21 mouse cellular contexts compared by ENCODE assay signal in the genomic region with DNA sequence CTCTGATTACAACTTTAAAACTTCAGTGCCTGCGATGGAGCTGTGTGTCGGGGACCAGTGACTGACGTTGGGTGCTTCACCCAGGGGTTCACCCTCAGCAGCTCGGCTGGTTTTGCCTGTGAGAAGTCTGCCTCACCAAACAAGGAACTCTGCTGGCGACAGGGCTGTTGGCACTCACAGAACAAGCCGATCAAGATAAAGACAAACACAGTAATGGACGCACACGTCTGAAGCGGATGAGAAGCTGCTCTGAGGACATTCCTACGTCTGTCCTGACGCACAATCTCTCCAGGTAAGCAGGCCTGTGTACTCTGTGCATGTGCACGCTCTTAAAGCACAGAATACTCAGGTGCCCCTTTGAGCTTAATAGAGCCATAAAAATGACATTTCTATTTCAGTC.
DNase-seq lines count a peak whose midpoint lies in the region; ATAC-seq and TF ChIP-seq lines count a peak whose summit lies in the region.
"Had no signal": no experiment of that assay in that cellular context is flagged by ENCODE, and none has a peak within 500 bp of the region (broad histone marks: within the 10 kb centered on the region; RNA-seq: fewer than 3 reads in every experiment).

No protein-coding gene starts in this region.

- no peak for DNase-seq in hindbrain, embryonic 14.5 days (ENCODE audit: low spot score)
- no peak for DNase-seq in hindbrain, embryonic 11.5 days (ENCODE audit: low spot score)
- DNase-seq in lung, postnatal 0 days (ENCODE audit: low spot score): peak; percentile 59
- no peak for DNase-seq in lung, adult 2 months
- peak; percentile 20 for DNase-seq in urinary bladder, postnatal 25 days (ENCODE audit: low spot score)
- no peak for DNase-seq in urinary bladder, adult 2 months (ENCODE audit: low spot score)
- DNase-seq: adrenal gland, adult 8-10 months; heart, postnatal 36 days; kidney, adult 9 months; kidney, postnatal 10 days; liver had no signal

- TF ChIP-seq CTCF in lung, postnatal 0 days (IDR thresholded peaks at IDR 0.05): no peak
- no peak for TF ChIP-seq CTCF in lung, adult 2 months (IDR thresholded peaks at IDR 0.05; ENCODE audit: insufficient read depth, low read length)

- H3K4me1 ChIP-seq in heart, embryonic 13.5 days: peaks cover 32% of the 10 kb centered on the region
- H3K4me1 ChIP-seq in heart, embryonic 12.5 days (replicated peaks): peaks cover 20% of the 10 kb centered on the region
- peaks cover 8% of the 10 kb centered on the region; the same call in 1 of the 2 replicates for H3K4me1 ChIP-seq in hindbrain, embryonic 14.5 days (replicated peaks; ENCODE audit: control insufficient read depth, insufficient read depth, low read length)
- no peaks in the 10 kb centered on the region for H3K4me1 ChIP-seq in hindbrain, embryonic 11.5 days (replicated peaks; ENCODE audit: control insufficient read depth, insufficient read depth, low read length)
- no peaks in the 10 kb centered on the region for H3K4me1 ChIP-seq in lung, postnatal 0 days (ENCODE audit: insufficient read depth, low read depth, low read length)
- no peaks in the 10 kb centered on the region for H3K4me1 ChIP-seq in lung, adult 2 months (ENCODE audit: control insufficient read depth, insufficient read depth, low read length)
- H3K4me1 ChIP-seq: lung, embryonic 15.5 days had no signal

- no peak for ATAC-seq in heart, embryonic 13.5 days (ENCODE audit: extremely low read depth, insufficient number of reproducible peaks, low FRiP score, low TSS enrichment)
- no peak for ATAC-seq in heart, embryonic 12.5 days (ENCODE audit: insufficient number of reproducible peaks, low FRiP score)
- ATAC-seq in hindbrain, embryonic 14.5 days (ENCODE audit: low FRiP score): no peak
- ATAC-seq in hindbrain, embryonic 11.5 days (ENCODE audit: low FRiP score): no peak
- peak; percentile 86 for ATAC-seq in lung, postnatal 0 days
- ATAC-seq: intestine, postnatal 0 days had no signal

- no peaks in the 10 kb centered on the region for H3K36me3 ChIP-seq in heart, embryonic 13.5 days
- H3K36me3 ChIP-seq in heart, embryonic 12.5 days: no peaks in the 10 kb centered on the region
- H3K36me3 ChIP-seq in hindbrain, embryonic 14.5 days (replicated peaks; ENCODE audit: control insufficient read depth, insufficient read depth): no peaks in the 10 kb centered on the region
- H3K36me3 ChIP-seq in hindbrain, embryonic 11.5 days (ENCODE audit: control insufficient read depth, insufficient read depth, low read length): no peaks in the 10 kb centered on the region
- H3K36me3 ChIP-seq in lung, postnatal 0 days (ENCODE audit: insufficient read depth, low read length): no peaks in the 10 kb centered on the region
- H3K36me3 ChIP-seq: embryonic facial prominence, embryonic 10.5 days; embryonic facial prominence, embryonic 15.5 days; forebrain, embryonic 12.5 days; G1E; lung, embryonic 15.5 days had no signal

- no peak overlapping the region for H3K4me2 ChIP-seq in heart, embryonic 13.5 days
- no peak overlapping the region for H3K4me2 ChIP-seq in heart, embryonic 12.5 days
- H3K4me2 ChIP-seq in hindbrain, embryonic 14.5 days (replicated peaks): no peak overlapping the region
- H3K4me2 ChIP-seq in hindbrain, embryonic 11.5 days (replicated peaks; ENCODE audit: low read depth, low read length): no peak overlapping the region
- no peak overlapping the region for H3K4me2 ChIP-seq in lung, postnatal 0 days (replicated peaks; ENCODE audit: low read depth, low read length)
- H3K4me2 ChIP-seq: embryonic facial prominence, embryonic 15.5 days; forebrain, embryonic 12.5 days; lung, embryonic 15.5 days had no signal

- no peak overlapping the region for H3K27ac ChIP-seq in heart, embryonic 13.5 days (replicated peaks)
- H3K27ac ChIP-seq in heart, embryonic 12.5 days (ENCODE audit: poor library complexity, severe bottlenecking): no peak overlapping the region
- H3K27ac ChIP-seq in hindbrain, embryonic 14.5 days: 0 out of 2 replicates have a peak overlapping the region, but pooled peaks have one; percentile 26
- H3K27ac ChIP-seq in hindbrain, embryonic 11.5 days (ENCODE audit: low read depth, low read length): no peak overlapping the region
- no peak overlapping the region for H3K27ac ChIP-seq in lung, postnatal 0 days (ENCODE audit: low read length)
- H3K27ac ChIP-seq: embryonic facial prominence, embryonic 10.5 days; embryonic facial prominence, embryonic 15.5 days; hindbrain, postnatal 0 days; liver, embryonic 14.5 days; lung, embryonic 15.5 days had no signal

- TF ChIP-seq POLR2A in lung, adult 2 months (IDR thresholded peaks at IDR 0.05; ENCODE audit: borderline replicate concordance, extremely low read depth, low read depth, low read length): no peak

- H3K4me3 ChIP-seq in heart, embryonic 13.5 days: no peak overlapping the region
- H3K4me3 ChIP-seq in heart, embryonic 12.5 days: no peak overlapping the region
- H3K4me3 ChIP-seq in hindbrain, embryonic 14.5 days (replicated peaks; ENCODE audit: low read length): no peak overlapping the region
- no peak overlapping the region for H3K4me3 ChIP-seq in hindbrain, embryonic 11.5 days (ENCODE audit: low read depth, low read length)
- no peak overlapping the region for H3K4me3 ChIP-seq in lung, postnatal 0 days (ENCODE audit: low read depth, low read length)
- no peak overlapping the region for H3K4me3 ChIP-seq in lung, adult 2 months (replicated peaks; ENCODE audit: extremely low read depth, low read depth, low read length)
- H3K4me3 ChIP-seq: embryonic facial prominence, embryonic 10.5 days; embryonic facial prominence, embryonic 15.5 days; forebrain, embryonic 12.5 days; lung, embryonic 15.5 days had no signal

- H3K27me3 ChIP-seq in heart, embryonic 13.5 days (replicated peaks): peaks cover 4% of the 10 kb centered on the region; the same call in 1 of the 2 replicates
- no peaks in the 10 kb centered on the region for H3K27me3 ChIP-seq in heart, embryonic 12.5 days (replicated peaks)
- H3K27me3 ChIP-seq in hindbrain, embryonic 14.5 days (ENCODE audit: control insufficient read depth, insufficient read depth, low read length): no peaks in the 10 kb centered on the region
- H3K27me3 ChIP-seq in hindbrain, embryonic 11.5 days (ENCODE audit: control insufficient read depth, insufficient read depth, low read length): no peaks in the 10 kb centered on the region
- H3K27me3 ChIP-seq in lung, postnatal 0 days (replicated peaks; ENCODE audit: insufficient read depth, low read length): no peaks in the 10 kb centered on the region
- H3K27me3 ChIP-seq: embryonic facial prominence, embryonic 15.5 days; lung, embryonic 15.5 days had no signal

- H3K9me3 ChIP-seq in heart, embryonic 13.5 days: no peaks in the 10 kb centered on the region
- H3K9me3 ChIP-seq in heart, embryonic 12.5 days (replicated peaks): no peaks in the 10 kb centered on the region
- no peaks in the 10 kb centered on the region for H3K9me3 ChIP-seq in hindbrain, embryonic 14.5 days (ENCODE audit: control insufficient read depth, low read length)
- no peaks in the 10 kb centered on the region for H3K9me3 ChIP-seq in hindbrain, embryonic 11.5 days (ENCODE audit: control insufficient read depth, low read length)
- no peaks in the 10 kb centered on the region for H3K9me3 ChIP-seq in lung, postnatal 0 days (ENCODE audit: low read length)
- H3K9me3 ChIP-seq: embryonic facial prominence, embryonic 10.5 days; embryonic facial prominence, embryonic 15.5 days; forebrain, embryonic 12.5 days; lung, embryonic 15.5 days had no signal

- H3K9ac ChIP-seq in heart, embryonic 13.5 days: peak overlapping the region; percentile 34; the same call in 1 of the 2 replicates
- no peak overlapping the region for H3K9ac ChIP-seq in heart, embryonic 12.5 days
- no peak overlapping the region for H3K9ac ChIP-seq in hindbrain, embryonic 14.5 days
- no peak overlapping the region for H3K9ac ChIP-seq in hindbrain, embryonic 11.5 days (ENCODE audit: low read depth, low read length)
- H3K9ac ChIP-seq in lung, postnatal 0 days (replicated peaks; ENCODE audit: low read depth): no peak overlapping the region
- H3K9ac ChIP-seq: embryonic facial prominence, embryonic 15.5 days; forebrain, embryonic 12.5 days; liver, embryonic 14.5 days; lung, embryonic 15.5 days had no signal

- peak; percentile 64 for TF ChIP-seq EP300 in lung, postnatal 0 days (IDR thresholded peaks at IDR 0.05)

- WGBS in heart, embryonic 13.5 days: 43% methylated on average over 12 of the region's 12 CpGs
- 49% methylated on average over 12 of the region's 12 CpGs for WGBS in heart, embryonic 12.5 days
- 88% methylated on average over 12 of the region's 12 CpGs for WGBS in hindbrain, embryonic 14.5 days
- 87% methylated on average over 12 of the region's 12 CpGs for WGBS in hindbrain, embryonic 11.5 days
- 56% methylated on average over 12 of the region's 12 CpGs for WGBS in lung, postnatal 0 days
- 56% methylated on average over 12 of the region's 12 CpGs for WGBS in lung, adult 2 months

Comparison
In these comparisons a context has a peak if more than half of its experiments do, and no peak if none do; other contexts are left out.
1. DNase-seq: peak in lung, postnatal 0 days (single experiment) and urinary bladder, postnatal 25 days (single experiment); none in hindbrain, embryonic 14.5 days (single experiment), hindbrain, embryonic 11.5 days (single experiment), lung, adult 2 months (single experiment) and urinary bladder, adult 2 months (single experiment).